In genomic region chr1:177620501-177621099, GRCm38 (mm10) we compare ENCODE assay signal across 11 mouse cellular contexts.
A peak's percentile ranks its signal among the peaks of the same experiment; 100 is the strongest.
DNase-seq lines count a peak whose midpoint lies in the region; ATAC-seq and TF ChIP-seq lines count a peak whose summit lies in the region.
"Had no signal": no experiment of that assay in that cellular context is flagged by ENCODE, and none has a peak within 500 bp of the region (broad histone marks: within the 10 kb centered on the region; RNA-seq: fewer than 3 reads in every experiment).

No protein-coding gene starts in this region.

- no peak for DNase-seq in liver, postnatal 0 days
- peak; percentile 43 for DNase-seq in ES-CJ7 (ENCODE audit: low read depth, low spot score)
- peak; percentile 57 for DNase-seq in brain, embryonic 14.5 days (ENCODE audit: low read depth)
- no peak for DNase-seq in kidney, postnatal 4 days
- no peak for DNase-seq in right cerebral cortex, postnatal 25 days
- DNase-seq: kidney, adult 9 months; right cerebral cortex, postnatal 14 days had no signal

- no peaks in the 10 kb centered on the region for H3K4me1 ChIP-seq in liver, postnatal 0 days (ENCODE audit: insufficient read depth)
- H3K4me1 ChIP-seq in liver, embryonic 12.5 days = peaks cover 18% of the 10 kb centered on the region
- H3K4me1 ChIP-seq in forebrain, embryonic 15.5 days = peaks cover 14% of the 10 kb centered on the region

- ATAC-seq in liver, postnatal 0 days = no peak
- ATAC-seq in liver, embryonic 12.5 days = no peak
- ATAC-seq in forebrain, embryonic 15.5 days (replicated peaks) = peak; percentile 81

- no peak overlapping the region for H3K9ac ChIP-seq in liver, postnatal 0 days (replicated peaks)
- no peak overlapping the region for H3K9ac ChIP-seq in liver, embryonic 12.5 days
- H3K9ac ChIP-seq in forebrain, embryonic 15.5 days (replicated peaks) = no peak overlapping the region

- TF ChIP-seq POLR2A in brain, embryonic 14.5 days (IDR thresholded peaks at IDR 0.05; ENCODE audit: borderline replicate concordance, extremely low read depth, insufficient read depth, insufficient read length, poor library complexity, severe bottlenecking) = no peak

- no peaks in the 10 kb centered on the region for H3K9me3 ChIP-seq in liver, postnatal 0 days (ENCODE audit: low read length)
- no peaks in the 10 kb centered on the region for H3K9me3 ChIP-seq in liver, embryonic 12.5 days (replicated peaks)
- H3K9me3 ChIP-seq in forebrain, embryonic 15.5 days = no peaks in the 10 kb centered on the region
- H3K9me3 ChIP-seq: limb, embryonic 10.5 days had no signal

- H3K4me2 ChIP-seq in liver, postnatal 0 days (ENCODE audit: low read depth, low read length) = no peak overlapping the region
- H3K4me2 ChIP-seq in liver, embryonic 12.5 days = no peak overlapping the region
- H3K4me2 ChIP-seq in forebrain, embryonic 15.5 days (replicated peaks) = no peak overlapping the region
- H3K4me2 ChIP-seq: heart, embryonic 11.5 days had no signal

- TF ChIP-seq EP300 in liver, postnatal 0 days (IDR thresholded peaks at IDR 0.05; ENCODE audit: low read depth) = no peak

- no peaks in the 10 kb centered on the region for H3K27me3 ChIP-seq in liver, postnatal 0 days (ENCODE audit: insufficient read depth, low read length)
- no peaks in the 10 kb centered on the region for H3K27me3 ChIP-seq in liver, embryonic 12.5 days (replicated peaks)
- H3K27me3 ChIP-seq in forebrain, embryonic 15.5 days = no peaks in the 10 kb centered on the region

- no peak overlapping the region for H3K4me3 ChIP-seq in liver, postnatal 0 days (ENCODE audit: low read depth, low read length)
- no peak overlapping the region for H3K4me3 ChIP-seq in liver, embryonic 12.5 days
- H3K4me3 ChIP-seq in forebrain, embryonic 15.5 days = no peak overlapping the region
- H3K4me3 ChIP-seq: limb, embryonic 10.5 days had no signal

- TF ChIP-seq CTCF in liver, postnatal 0 days (IDR thresholded peaks at IDR 0.05; ENCODE audit: low read depth) = peak; percentile 39
- TF ChIP-seq CTCF in brain, embryonic 14.5 days (IDR thresholded peaks at IDR 0.05; ENCODE audit: borderline replicate concordance, extremely low read depth, insufficient read depth, insufficient read length) = peak; percentile 23; the same call in 1 of the 2 replicates

- WGBS in liver, postnatal 0 days (ENCODE audit: insufficient replicate concordance) = 82% methylated on average over 15 of the region's 15 CpGs
- 74% methylated on average over 15 of the region's 15 CpGs for WGBS in liver, embryonic 12.5 days (ENCODE audit: insufficient replicate concordance)
- 71% methylated on average over 15 of the region's 15 CpGs for WGBS in forebrain, embryonic 15.5 days

- H3K27ac ChIP-seq in liver, postnatal 0 days (ENCODE audit: low read depth) = no peak overlapping the region
- no peak overlapping the region for H3K27ac ChIP-seq in liver, embryonic 12.5 days
- no peak overlapping the region for H3K27ac ChIP-seq in forebrain, embryonic 15.5 days (replicated peaks)
- H3K27ac ChIP-seq: limb, embryonic 10.5 days had no signal

- H3K36me3 ChIP-seq in liver, postnatal 0 days (replicated peaks; ENCODE audit: insufficient read depth, low read length) = no peaks in the 10 kb centered on the region
- H3K36me3 ChIP-seq in liver, embryonic 12.5 days = no peaks in the 10 kb centered on the region
- H3K36me3 ChIP-seq in forebrain, embryonic 15.5 days = no peaks in the 10 kb centered on the region
- H3K36me3 ChIP-seq: limb, embryonic 10.5 days had no signal

Comparison
In these comparisons a context has a peak if more than half of its experiments do, and no peak if none do; other contexts are left out.
1. DNase-seq: peak in ES-CJ7 (single experiment) and brain, embryonic 14.5 days (single experiment); none in liver, postnatal 0 days (single experiment), kidney, postnatal 4 days (0 of 2) and right cerebral cortex, postnatal 25 days (single experiment).